Mouse (Mus musculus) CH12.LX (cell line): Measurements from ENCODE around the gene Inpp5a. TPM values are rescaled to one million over a fixed set of nuclear protein-coding genes. Genes with fewer than 3 reads are reported as not detected.

ENCODE experiments used
- DNase-seq: peaks from one replicate; pipeline ENCODE4 v3.0.0-alpha.2; 2013; ENCODE audit errors: extremely low read depth
- H3K27ac ChIP-seq: 2 replicates; pipeline ENCODE4 v1.5.1; 2012; ENCODE audit warnings: low read depth, mild to moderate bottlenecking, control low read depth, moderate library complexity; ENCODE audit not compliant: insufficient read depth
- H3K27me3 ChIP-seq: replicated peaks from 2 replicates; pipeline ENCODE3; 2012; ENCODE audit warnings: inconsistent platforms
- H3K36me3 ChIP-seq, 2 experiments: replicated peaks in 1 of 2; 2 replicates each; pipeline versions ENCODE3 to v1.6.1; 2012; ENCODE audit warnings: inconsistent platforms in 1 of 2, low read length in 1 of 2, mild to moderate bottlenecking in 1 of 2, mixed read lengths in 1 of 2, moderate library complexity in 1 of 2; ENCODE audit not compliant: control insufficient read depth in 1 of 2, insufficient read depth in 1 of 2
- H3K4me1 ChIP-seq, 2 experiments: 2 replicates each; pipeline ENCODE4 v1.6.1; 2012; ENCODE audit warnings: inconsistent platforms in 1 of 2, moderate library complexity in 1 of 2; ENCODE audit not compliant: insufficient read depth in 2 of 2, control insufficient read depth in 1 of 2
- H3K4me2 ChIP-seq: 2 replicates; pipeline ENCODE4 v1.6.1; 2012; ENCODE audit warnings: low read depth, mild to moderate bottlenecking, control low read depth; ENCODE audit not compliant: poor library complexity, insufficient read depth, severe bottlenecking
- H3K4me3 ChIP-seq, 3 experiments: fragments of 150-350 bp in 1 of 3; sonication (generic) in 1 of 3; replicated peaks in 1 of 3; 2 replicates each; pipeline versions ENCODE3 to v1.5.1; 2011 to 2012; ENCODE audit warnings: low read depth in 2 of 3, low read length in 2 of 3, mild to moderate bottlenecking in 2 of 3, moderate library complexity in 2 of 3, control low read depth in 1 of 3, improper control_type of control experiment in 1 of 3, inconsistent platforms in 1 of 3, mixed read lengths in 1 of 3; ENCODE audit not compliant: poor library complexity in 1 of 3
- H3K79me2 ChIP-seq: replicated peaks from 2 replicates; pipeline ENCODE4 v1.6.1; 2012; ENCODE audit warnings: mild to moderate bottlenecking, moderate library complexity; ENCODE audit not compliant: control insufficient read depth, poor library complexity, insufficient read depth, severe bottlenecking; ENCODE audit errors: extremely low read depth
- H3K9ac ChIP-seq: 2 replicates; pipeline ENCODE4 v1.6.1; 2012; ENCODE audit warnings: low read depth, mild to moderate bottlenecking, control low read depth, moderate library complexity; ENCODE audit not compliant: insufficient read depth
- H3K9me3 ChIP-seq: replicated peaks from 2 replicates; pipeline ENCODE3; 2012; ENCODE audit warnings: low read length, inconsistent platforms, mixed read lengths
- CHD2 ChIP-seq: IDR thresholded peaks from 2 replicates; pipeline ENCODE4 v1.6.1; 2011; ENCODE audit warnings: low read length, improper control_type of control experiment
- CTCF ChIP-seq, 2 experiments: IDR thresholded peaks in 1 of 2; conservative IDR thresholded peaks in 1 of 2; 2 replicates each; pipeline ENCODE4 v1.5.1; 2011 to 2012; ENCODE audit warnings: low read depth in 2 of 2, low read length in 2 of 2, improper control_type of control experiment in 1 of 2, inconsistent platforms in 1 of 2, mild to moderate bottlenecking in 1 of 2, moderate library complexity in 1 of 2
- ELF1 ChIP-seq: IDR thresholded peaks from 2 replicates; pipeline ENCODE4 v1.6.1; 2014; ENCODE audit warnings: low read depth, mild to moderate bottlenecking, inconsistent platforms, low read length, improper control_type of control experiment
- EP300 ChIP-seq: IDR thresholded peaks from 2 replicates; pipeline ENCODE4 v1.6.1; 2011; ENCODE audit warnings: low read length, improper control_type of control experiment
- ETS1 ChIP-seq: conservative IDR thresholded peaks from 2 replicates; pipeline ENCODE4 v1.6.1; 2012; ENCODE audit warnings: low read depth, mild to moderate bottlenecking, inconsistent platforms, low read length, improper control_type of control experiment, moderate library complexity
- GABPA ChIP-seq: IDR thresholded peaks from 2 replicates; pipeline ENCODE4 v1.6.1; 2012; ENCODE audit warnings: low read depth, low read length, improper control_type of control experiment, inconsistent platforms; ENCODE audit not compliant: insufficient replicate concordance
- JUND ChIP-seq: conservative IDR thresholded peaks from 2 replicates; pipeline ENCODE4 v1.6.1; 2011; ENCODE audit warnings: low read depth, low read length, improper control_type of control experiment
- KAT2A ChIP-seq: IDR thresholded peaks from 2 replicates; pipeline ENCODE4 v1.6.1; 2012; ENCODE audit warnings: low read length, improper control_type of control experiment, inconsistent platforms; ENCODE audit not compliant: insufficient replicate concordance
- MEF2A ChIP-seq: IDR thresholded peaks from 2 replicates; pipeline ENCODE4 v1.6.1; 2014; ENCODE audit warnings: low read depth, mild to moderate bottlenecking, inconsistent platforms, low read length, improper control_type of control experiment, borderline replicate concordance
- NELFE ChIP-seq: IDR thresholded peaks from 2 replicates; pipeline ENCODE4 v1.6.1; 2011; ENCODE audit warnings: low read depth, low read length, improper control_type of control experiment
- RAD21 ChIP-seq: IDR thresholded peaks from 2 replicates; pipeline ENCODE4 v1.6.1; 2011; ENCODE audit warnings: low read depth, mild to moderate bottlenecking, low read length, improper control_type of control experiment, moderate library complexity
- RCOR1 ChIP-seq: conservative IDR thresholded peaks from 2 replicates; pipeline ENCODE4 v1.6.1; 2012; ENCODE audit warnings: low read depth, mild to moderate bottlenecking, inconsistent platforms, low read length, improper control_type of control experiment
- UBTF ChIP-seq: IDR thresholded peaks from 2 replicates; pipeline ENCODE4 v1.6.1; 2012; ENCODE audit warnings: low read depth, mild to moderate bottlenecking, inconsistent platforms, low read length, improper control_type of control experiment, moderate library complexity
- USF1 ChIP-seq: IDR thresholded peaks from 2 replicates; pipeline ENCODE4 v1.6.1; 2014; ENCODE audit warnings: low read depth, mild to moderate bottlenecking, inconsistent platforms, low read length, improper control_type of control experiment
- ZKSCAN1 ChIP-seq: IDR thresholded peaks from 2 replicates; pipeline ENCODE4 v1.6.1; 2012; ENCODE audit warnings: low read depth, inconsistent platforms, low read length, improper control_type of control experiment, borderline replicate concordance
- dilution Hi-C: fragments of 300-500 bp; cut with MboI; formaldehyde crosslinking; loops from 2 replicates; pipeline ENCODE4 v1.14.3; 2020; ENCODE audit warnings: low sequenced_read_pairs; ENCODE audit not compliant: extremely low pct_unique_long_range_greater_than_20kb, extremely low pct_ligation_motif_present
- in situ Hi-C: fragments of 300-500 bp; cut with MboI; formaldehyde crosslinking; loops from 3 replicates; pipeline ENCODE4 v1.14.3; 2019; ENCODE audit warnings: low sequenced_read_pairs, low pct_ligation_motif_present, low pct_unique_long_range_greater_than_20kb, mixed read lengths
- polyA plus RNA-seq: library from polyadenylated mRNA; unstranded; fragments of >175 nt; gene quantifications from 2 replicates; pipeline ENCODE4 v1.2.1, GENCODE M21; 2012; ENCODE audit warnings: low read depth; ENCODE audit not compliant: insufficient read length
- total RNA-seq, 2 experiments: library from RNA; depleted of rRNA; stranded (reverse); fragments of 300-350 nt in 1 of 2; fragments of >200 nt in 1 of 2; gene quantifications; 2 replicates each; pipeline ENCODE4 v1.2.3; 2012 to 2014

Inpp5a gene
- total and polyA plus RNA-seq, 3 experiments, result 1.7 to 5.4 (median 3.0) TPM

- dilution Hi-C loops (no loop called here), in situ Hi-C loops (no loop called here)
- Histone ChIP-seq H3K4me2 (no peak overlapping the region), H3K27ac (no peak overlapping the region), H3K27me3 (no peaks in the 10 kb centered on the region), H3K4me1 (peaks cover 0 to 6% of the 10 kb centered on the region in 2 experiments; a peak in 2 of 4 replicates), H3K79me2 (no peaks in the 10 kb centered on the region), H3K9ac (no peak overlapping the region), H3K4me3 (no peak overlapping the region), H3K36me3 (peaks cover 0 to 38% of the 10 kb centered on the region in 2 experiments), H3K9me3 (no peaks in the 10 kb centered on the region)
- no peak for DNase-seq
- TF ChIP-seq NELFE (no peak), USF1 (no peak), ZKSCAN1 (no peak), CHD2 (no peak), ETS1 (no peak), UBTF (no peak), GABPA (no peak), MEF2A (no peak), KAT2A (no peak), RAD21 (no peak), ELF1 (no peak), JUND (no peak), EP300 (no peak)
Measured at GRCm38 (mm10) chr7:139563425-139563824, 174.5 kb downstream of the Inpp5a start.

GRCm38 (mm10) chr7:139564161-139564560, 175.3 kb downstream of the Inpp5a start:
- in situ Hi-C loops, result no loop called here
- H3K9me3 ChIP-seq, result no peaks in the 10 kb centered on the region

More at GRCm38 (mm10) chr7:139564161-139564560, 175.3 kb downstream of the Inpp5a start:
- no peak overlapping the region for H3K9ac ChIP-seq
- dilution Hi-C loops, result no loop called here
- DNase-seq, result no peak
- H3K79me2 ChIP-seq, result no peaks in the 10 kb centered on the region
- no peak overlapping the region for H3K4me3 ChIP-seq
- no peak for TF ChIP-seq RCOR1
- no peak for TF ChIP-seq UBTF
- no peak for TF ChIP-seq RAD21
- no peak for TF ChIP-seq EP300
- TF ChIP-seq CTCF (conservative IDR thresholded peaks at IDR 0.05 in 1 of 2, IDR thresholded peaks at IDR 0.05 in 1 of 2; ENCODE audit: low read depth in 2 of 2, low read length in 2 of 2), result no peak
- no peak for TF ChIP-seq CHD2
- H3K4me2 ChIP-seq, result no peak overlapping the region
- H3K27me3 ChIP-seq, result no peaks in the 10 kb centered on the region
- peaks cover 0 to 34% of the 10 kb centered on the region in 2 experiments for H3K36me3 ChIP-seq
- peaks cover 0 to 9% of the 10 kb centered on the region in 2 experiments; a peak in 2 of 4 replicates for H3K4me1 ChIP-seq
- H3K27ac ChIP-seq, result no peak overlapping the region
